Mouse (Mus musculus) c-Kit-positive CD71-negative TER-119-negative erythroid progenitor cells, embryonic 14.5 days (primary cell): ENCODE data around the gene Anxa2.
A peak's percentile ranks its signal among the peaks of the same experiment; 100 is the strongest.

Experiments used
- DNase-seq: peaks from one replicate; pipeline ENCODE4 v3.0.0-alpha.2; 2013; ENCODE audit warnings: low read depth

Gene Anxa2

GRCm38 (mm10) chr9:69458982-69459381 is 5.6 kb downstream of the Anxa2 start:
- DNase-seq = no peak

GRCm38 (mm10) chr9:69459876-69460275 is 6.5 kb downstream of the Anxa2 start:
- DNase-seq = no peak

GRCm38 (mm10) chr9:69463046-69463445 is 9.6 kb downstream of the Anxa2 start:
- DNase-seq = no peak

- no peak for DNase-seq
Measured at GRCm38 (mm10) chr9:69464109-69464756, 10.8 kb downstream of the Anxa2 start.

- no peak for DNase-seq
Measured at GRCm38 (mm10) chr9:69466098-69466497, 12.7 kb downstream of the Anxa2 start.

- DNase-seq = no peak
Measured at GRCm38 (mm10) chr9:69467310-69467939, 14.0 kb downstream of the Anxa2 start.

- no peak for DNase-seq
Measured at GRCm38 (mm10) chr9:69468991-69469390, 15.6 kb downstream of the Anxa2 start.

- DNase-seq = no peak
Measured at GRCm38 (mm10) chr9:69470362-69470761, 16.9 kb downstream of the Anxa2 start.

GRCm38 (mm10) chr9:69470921-69471320 is 17.5 kb downstream of the Anxa2 start:
- DNase-seq = no peak

GRCm38 (mm10) chr9:69472724-69473123 is 19.3 kb downstream of the Anxa2 start:
- no peak for DNase-seq

- DNase-seq = no peak
Measured at GRCm38 (mm10) chr9:69475873-69476272, 22.5 kb downstream of the Anxa2 start.

- no peak for DNase-seq
Measured at GRCm38 (mm10) chr9:69477195-69477823, 23.9 kb downstream of the Anxa2 start.

GRCm38 (mm10) chr9:69477824-69478222 is 24.4 kb downstream of the Anxa2 start:
- DNase-seq = no peak

GRCm38 (mm10) chr9:69480344-69480743 is 26.9 kb downstream of the Anxa2 start:
- DNase-seq = peak; percentile 82

- no peak for DNase-seq
Measured at GRCm38 (mm10) chr9:69483811-69484210, 30.4 kb downstream of the Anxa2 start.

GRCm38 (mm10) chr9:69486140-69486539 is 32.7 kb downstream of the Anxa2 start:
- no peak for DNase-seq

- DNase-seq = no peak
Measured at GRCm38 (mm10) chr9:69488510-69488909, 35.1 kb downstream of the Anxa2 start.

- no peak for DNase-seq
Measured at GRCm38 (mm10) chr9:69488972-69489371, 35.6 kb downstream of the Anxa2 start.

- no peak for DNase-seq
Measured at GRCm38 (mm10) chr9:69492809-69493208, 39.4 kb downstream of the Anxa2 start.

- peak; percentile 52 for DNase-seq
Measured at GRCm38 (mm10) chr9:69502504-69502903, 49.1 kb downstream of the Anxa2 start.

- DNase-seq = peak; percentile 17
Measured at GRCm38 (mm10) chr9:69505611-69506010, 52.2 kb downstream of the Anxa2 start.

- no peak for DNase-seq
Measured at GRCm38 (mm10) chr9:69507206-69507605, 53.8 kb downstream of the Anxa2 start.

- no peak for DNase-seq
Measured at GRCm38 (mm10) chr9:69508016-69508415, 54.6 kb downstream of the Anxa2 start.
